Mouse (Mus musculus) ovary, postnatal 14 days (tissue): ENCODE data around the gene Cplx3.

Source experiments
- DNase-seq: peaks from one replicate; pipeline ENCODE4 v3.0.0; 2022; ENCODE audit warnings: low spot score

Cplx3 gene

DNA sequence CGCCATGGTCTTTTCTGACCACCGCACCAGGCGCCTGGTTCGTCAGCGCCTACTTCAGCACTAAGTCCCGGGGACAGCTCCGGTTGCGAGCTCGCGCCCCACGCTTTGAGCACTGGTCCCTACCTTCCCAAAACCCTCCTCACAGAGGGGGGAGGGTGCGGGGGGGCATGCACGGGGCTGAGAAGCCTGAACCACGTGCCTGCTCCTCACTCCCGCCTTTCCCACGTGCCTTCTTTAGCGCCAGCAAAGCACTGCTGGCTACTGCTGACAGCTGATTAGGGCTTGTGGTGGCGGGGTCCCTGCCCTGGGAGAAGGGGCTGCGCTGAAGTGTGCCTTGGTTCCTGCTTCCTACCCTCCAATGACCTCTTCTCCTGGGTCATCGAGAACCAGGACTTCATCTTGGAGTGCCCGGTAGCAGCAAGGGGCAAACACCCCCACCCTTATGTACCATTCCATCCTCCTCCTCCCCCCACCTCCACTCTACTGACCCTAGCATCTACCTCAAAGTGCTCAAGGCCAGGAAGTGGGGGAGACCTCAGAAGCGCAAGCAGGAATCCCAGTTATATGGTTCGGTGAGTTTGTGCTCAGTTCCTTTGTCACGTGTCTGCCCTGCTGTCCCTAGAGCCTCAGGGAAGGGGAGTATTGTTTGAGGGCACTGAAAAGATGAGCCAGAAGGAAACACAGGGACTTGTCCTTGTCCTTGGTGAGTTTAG is at the start of gene Cplx3:
Cplx3 (minus strand) TSS at position 143 of the 713 bp plus-strand sequence.
- DNase-seq = peak; percentile 58

DNA sequence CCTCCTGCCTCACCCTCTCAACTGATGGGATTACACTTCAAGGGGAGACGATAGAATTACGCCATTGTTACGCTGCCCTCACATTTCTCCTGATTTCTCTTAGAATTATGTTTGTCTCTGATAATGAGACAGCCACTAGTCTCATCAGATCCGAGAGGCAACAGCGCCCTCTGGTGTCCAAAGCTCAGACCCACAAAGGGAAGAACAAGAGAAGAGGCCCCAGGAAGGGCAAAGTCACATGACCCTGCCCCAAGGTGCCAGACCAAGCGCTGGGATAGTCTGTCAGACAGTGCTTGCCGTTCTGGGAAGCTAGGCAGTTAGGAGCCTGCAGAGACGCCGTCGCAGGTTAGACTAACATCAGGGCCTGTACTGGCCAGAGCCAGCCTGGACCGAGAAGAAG is 49.7 kb upstream of the Cplx3 start:
- peak; percentile 96 for DNase-seq

DNA sequence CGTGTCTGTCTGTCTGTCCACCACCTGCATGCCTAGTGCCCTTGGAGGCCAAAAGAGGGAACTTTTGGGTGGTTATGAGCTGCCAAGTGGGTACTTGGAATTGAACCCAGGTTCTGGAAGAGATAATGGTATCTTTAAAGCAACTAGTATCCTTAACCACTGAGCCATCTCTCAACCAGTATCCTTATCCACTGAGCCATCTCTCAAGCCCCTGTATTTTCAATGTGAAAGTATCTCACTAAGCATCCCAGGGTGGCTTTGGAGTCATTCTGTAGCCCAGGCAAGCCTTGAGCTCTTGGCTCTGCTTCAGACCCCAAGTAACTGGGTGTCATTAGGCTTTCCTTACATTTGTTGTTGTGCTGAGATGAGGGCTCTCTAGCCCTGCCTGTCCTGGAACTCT is 48.9 kb upstream of the Cplx3 start:
- DNase-seq = no peak

DNA sequence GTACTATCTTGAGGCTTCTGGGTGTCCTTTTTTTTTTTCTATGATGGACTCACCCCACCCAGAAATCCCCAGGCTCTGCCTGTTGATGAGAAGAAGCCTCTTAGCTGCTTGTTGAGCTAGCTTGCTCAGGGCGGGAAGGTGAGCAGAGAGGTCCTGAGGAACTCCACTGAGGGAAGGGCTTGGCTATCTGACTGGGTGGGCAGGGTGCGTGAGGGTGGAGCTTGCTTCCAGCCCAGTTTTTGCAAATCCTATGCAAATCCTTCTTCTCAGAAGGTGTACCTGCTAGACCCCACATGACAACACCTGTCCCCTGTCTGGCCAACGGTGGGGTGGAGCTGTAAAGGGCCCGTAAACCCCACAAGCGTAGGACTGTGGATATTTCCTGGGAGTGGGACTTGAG is 47.2 kb upstream of the Cplx3 start, which contains the start of gene Csk:
Csk (minus strand) TSS at position 349 of the 400 bp plus-strand sequence.
- DNase-seq = no peak

DNA sequence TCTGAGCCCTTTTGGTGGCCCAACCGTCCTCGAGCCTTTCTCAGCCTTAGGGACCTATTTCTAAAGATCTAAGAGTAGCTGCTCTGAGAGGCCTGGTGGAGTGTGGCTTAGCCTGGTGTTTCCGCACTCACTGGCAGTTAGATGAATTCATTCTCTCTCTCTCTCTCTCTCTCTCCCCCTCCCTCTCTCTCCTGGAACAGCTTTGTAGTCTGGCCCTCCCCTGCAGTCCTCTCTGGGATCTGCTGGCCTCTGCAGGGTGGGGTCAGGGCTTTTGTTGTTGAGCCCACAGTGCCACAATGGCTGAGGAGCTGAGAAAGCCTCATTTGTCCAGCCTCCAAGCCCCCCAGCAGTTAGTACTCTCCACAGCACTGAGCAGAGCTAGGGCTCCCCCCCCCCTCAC is 46.8 kb upstream of the Cplx3 start:
- DNase-seq = no peak

DNA sequence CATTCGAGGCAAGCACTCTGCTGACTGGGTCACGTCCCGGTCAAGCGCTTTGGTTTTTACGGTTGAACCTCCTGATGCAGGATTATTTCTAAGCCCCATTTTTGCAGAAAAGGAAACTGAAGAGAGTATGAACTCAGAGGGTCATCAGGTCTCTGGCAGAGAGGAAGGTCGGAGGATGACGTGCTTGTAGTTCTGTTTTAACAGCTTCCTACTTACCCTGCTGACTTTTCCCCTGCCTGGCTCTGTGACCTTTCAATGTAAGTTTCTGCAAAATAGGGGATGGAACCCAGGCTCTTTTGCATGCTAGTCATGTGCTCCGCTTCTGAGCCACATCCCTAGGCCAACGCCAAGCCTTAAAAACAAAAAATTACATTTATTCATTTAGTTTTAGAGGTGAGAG is 46.3 kb upstream of the Cplx3 start:
- DNase-seq = no peak

DNA sequence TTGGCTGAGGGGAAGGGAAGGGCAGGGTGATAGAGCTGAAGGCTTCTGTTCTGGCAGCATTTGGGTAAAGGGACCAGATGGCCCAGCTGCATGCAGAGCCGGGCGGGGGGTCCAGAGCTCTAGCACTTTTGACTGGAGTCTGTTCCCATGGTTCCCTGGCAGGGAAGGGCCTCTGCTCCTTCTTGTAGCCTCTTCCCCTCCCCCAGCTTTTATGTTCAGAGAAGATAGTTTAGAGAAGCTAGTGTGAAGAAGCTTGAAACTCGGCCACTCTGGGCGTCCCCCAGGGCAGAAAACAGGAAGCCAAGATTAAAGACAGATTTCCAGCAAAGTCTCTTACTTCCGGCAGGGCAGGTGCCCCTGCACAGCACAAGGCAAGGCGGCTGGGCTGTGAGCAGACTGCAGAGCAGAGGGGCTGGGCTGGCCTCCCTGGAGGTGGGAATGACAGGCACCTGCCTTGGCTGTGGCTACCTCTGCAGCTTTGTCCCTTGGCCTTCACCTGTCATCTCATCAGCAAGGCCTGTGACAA is 44.8 kb upstream of the Cplx3 start:
- DNase-seq = no peak

DNA sequence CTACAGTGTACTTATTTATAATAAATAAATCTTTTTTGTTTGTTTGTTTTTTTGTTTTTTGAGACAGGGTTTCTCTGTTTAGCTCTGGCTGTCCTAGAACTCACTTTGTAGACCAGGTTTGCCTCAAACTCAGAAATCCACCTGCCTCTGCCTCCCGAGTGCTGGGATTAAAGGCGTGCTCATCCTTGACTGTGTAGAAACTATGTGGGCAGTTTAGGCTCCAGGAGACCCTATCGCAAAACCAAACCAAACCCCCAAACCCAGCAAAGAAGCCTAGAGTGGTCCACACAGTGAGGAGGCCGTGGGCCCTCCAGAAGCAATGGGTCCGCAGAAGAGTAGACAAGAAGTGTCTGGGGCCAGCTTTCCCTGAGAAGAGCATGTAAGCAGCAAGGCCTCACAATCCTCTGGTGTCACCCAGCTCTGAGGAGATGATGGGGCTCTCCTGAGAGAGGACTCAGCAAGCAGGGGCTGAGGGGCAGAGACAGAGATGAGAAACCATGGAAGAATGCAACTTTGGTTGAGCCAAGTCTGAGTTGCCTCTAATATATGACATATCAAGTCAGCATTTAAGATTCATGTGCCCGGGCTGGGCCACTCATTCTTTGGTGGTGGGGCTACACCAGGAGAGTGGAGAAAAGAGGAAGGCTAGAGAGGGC is 44.2 kb upstream of the Cplx3 start:
- no peak for DNase-seq

DNA sequence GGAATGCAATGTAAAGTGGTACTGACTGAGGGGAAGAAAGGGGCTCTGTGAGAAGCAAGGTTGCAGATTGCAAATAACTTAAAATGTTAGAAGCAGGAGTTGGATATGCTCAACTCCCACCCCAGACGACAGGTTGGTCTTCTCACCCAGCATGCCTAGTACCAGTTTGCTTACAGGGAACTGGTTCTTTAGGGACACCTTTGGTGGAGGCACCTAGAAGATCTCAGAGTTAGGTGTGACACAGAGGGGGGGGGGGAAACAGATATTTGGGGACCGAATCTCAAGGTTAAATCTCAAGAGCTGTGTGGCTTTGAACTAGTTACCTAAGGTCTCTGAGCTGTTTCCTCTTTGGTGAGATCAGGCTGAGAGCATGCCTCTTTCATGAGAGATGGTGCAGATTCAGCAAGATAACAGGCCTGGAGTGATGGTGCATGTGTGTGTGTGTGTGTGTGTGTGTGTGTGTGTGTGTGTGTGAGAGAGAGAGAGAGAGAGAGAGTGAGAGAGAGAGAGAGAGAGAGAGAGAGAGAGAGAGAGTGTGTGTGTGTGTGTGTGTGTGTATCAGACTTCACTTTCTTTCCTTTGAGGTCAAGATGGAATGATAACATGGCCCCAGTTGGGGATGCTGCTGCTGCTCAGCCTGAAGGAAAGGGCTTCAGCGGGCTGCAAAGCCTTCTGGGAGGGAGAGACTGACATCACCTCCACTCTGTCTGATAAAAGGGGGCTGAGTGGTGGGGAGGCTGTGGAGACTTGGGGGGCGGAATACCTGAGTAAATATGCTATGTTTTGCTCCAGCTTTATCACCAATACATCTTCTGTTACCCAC is 41.4 kb upstream of the Cplx3 start:
- DNase-seq = no peak

DNA sequence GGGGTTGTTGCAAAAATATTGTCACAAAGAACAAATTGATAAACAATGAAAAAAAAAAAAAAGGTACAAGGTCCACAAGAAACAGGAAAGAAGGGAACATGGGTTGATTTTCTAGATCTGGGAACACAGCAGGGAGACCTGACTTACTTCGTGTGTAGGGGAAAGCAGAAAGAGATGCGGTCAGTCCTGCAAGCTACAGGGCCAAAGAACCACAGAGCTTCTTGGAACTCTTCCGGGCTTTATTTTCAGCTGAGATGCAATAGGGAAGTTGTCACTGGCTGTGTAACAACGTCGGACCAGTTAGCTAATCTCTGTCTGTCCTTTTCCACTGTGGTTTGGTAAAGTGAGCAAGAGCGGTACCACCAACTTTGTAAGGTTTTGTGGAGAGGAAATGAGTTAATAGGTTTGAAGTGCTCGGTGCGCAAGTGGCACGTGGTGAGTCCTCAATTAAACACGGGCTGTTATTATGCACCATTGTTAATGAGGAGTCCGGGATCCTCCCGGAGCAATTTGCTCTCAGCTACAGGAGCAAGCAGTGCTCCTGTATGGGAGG is 40.5 kb upstream of the Cplx3 start:
- no peak for DNase-seq

DNA sequence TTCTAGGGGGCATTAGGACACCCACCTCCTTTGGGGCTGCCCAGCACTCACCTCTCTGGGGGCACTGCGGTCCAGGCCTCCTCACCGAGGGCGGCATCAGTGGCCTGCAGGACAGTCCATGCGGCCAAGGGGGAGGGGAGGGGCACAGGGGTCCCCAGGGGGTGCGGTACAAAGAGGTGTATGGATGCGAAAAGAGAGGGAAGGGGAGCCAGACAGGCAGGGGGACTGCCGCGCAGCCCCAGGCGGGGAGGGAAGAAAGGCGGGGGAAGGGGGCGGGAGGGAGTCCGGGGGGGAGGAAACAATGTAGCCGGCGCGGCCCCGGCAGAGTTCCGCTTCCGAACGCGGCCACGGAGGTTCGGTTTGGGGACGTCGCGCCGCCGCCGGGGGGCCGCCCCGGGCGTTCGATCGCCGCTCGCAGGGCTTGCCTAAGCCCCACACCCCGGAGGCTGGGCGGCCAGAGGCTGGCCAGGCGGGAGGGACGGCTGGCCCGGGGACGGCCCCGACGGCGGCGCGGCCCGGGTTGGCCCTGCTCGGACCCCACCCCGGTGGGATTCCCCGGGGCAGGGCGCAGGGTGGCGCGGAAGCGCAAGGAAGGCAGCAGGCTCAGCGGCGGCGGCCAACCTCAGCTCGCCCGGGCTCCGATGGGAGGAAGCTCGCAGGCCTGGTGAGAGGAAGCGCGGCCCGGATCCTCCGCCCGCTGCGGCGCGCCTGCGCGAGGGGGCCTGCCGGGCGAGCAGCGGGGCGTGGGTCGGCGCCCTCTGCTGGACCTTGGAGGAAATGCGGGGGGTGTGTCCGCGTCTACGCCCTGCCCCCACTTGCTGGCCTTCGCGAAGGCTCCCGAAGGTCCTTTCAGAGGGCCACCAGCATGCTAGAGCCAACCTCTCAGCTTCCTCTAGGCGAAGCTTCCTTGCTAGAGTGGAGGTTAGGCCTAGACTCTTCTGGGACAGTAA is 39.1 kb upstream of the Cplx3 start:
- peak; percentile 97 for DNase-seq

DNA sequence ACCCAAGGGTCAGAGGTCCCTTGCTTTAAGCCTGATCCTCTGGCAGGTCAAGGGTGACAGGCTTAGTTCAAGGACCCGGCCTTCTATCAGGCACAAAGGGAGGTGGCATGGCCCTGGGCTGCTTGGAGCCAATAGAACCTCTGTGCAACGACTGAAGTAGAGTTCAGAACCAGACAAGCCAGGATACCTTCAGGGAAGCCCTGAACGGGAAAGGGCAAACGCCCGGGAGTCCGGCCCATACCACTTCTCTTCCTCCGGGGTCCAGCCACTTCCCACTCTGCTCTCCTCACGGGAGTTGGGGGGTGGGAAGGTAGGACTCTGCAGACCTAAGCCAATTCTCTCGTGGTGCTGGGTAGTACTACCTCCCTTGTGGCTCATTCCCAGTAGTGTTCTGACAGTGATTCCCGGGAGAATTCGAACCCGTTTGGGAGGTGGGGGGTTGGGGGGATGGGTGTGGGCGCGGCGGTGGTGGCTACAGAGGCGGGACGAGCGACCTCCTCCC is 38.4 kb upstream of the Cplx3 start:
- DNase-seq = no peak

DNA sequence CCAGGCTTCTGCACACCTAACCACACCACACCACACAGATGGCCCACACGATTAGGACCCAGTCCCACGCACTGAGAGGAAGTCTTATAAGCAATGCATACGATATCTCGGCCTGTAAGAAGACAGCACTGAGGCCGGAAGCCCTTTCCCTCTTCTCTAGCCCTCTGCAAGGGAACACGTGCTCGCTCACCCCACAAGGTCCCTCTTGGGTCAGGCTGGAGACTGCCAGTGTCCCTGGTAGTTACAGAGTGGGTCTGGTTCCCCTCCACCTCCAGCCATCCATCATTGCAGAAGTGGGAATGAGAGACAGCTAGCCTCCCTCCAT is 37.7 kb upstream of the Cplx3 start:
- DNase-seq = no peak

DNA sequence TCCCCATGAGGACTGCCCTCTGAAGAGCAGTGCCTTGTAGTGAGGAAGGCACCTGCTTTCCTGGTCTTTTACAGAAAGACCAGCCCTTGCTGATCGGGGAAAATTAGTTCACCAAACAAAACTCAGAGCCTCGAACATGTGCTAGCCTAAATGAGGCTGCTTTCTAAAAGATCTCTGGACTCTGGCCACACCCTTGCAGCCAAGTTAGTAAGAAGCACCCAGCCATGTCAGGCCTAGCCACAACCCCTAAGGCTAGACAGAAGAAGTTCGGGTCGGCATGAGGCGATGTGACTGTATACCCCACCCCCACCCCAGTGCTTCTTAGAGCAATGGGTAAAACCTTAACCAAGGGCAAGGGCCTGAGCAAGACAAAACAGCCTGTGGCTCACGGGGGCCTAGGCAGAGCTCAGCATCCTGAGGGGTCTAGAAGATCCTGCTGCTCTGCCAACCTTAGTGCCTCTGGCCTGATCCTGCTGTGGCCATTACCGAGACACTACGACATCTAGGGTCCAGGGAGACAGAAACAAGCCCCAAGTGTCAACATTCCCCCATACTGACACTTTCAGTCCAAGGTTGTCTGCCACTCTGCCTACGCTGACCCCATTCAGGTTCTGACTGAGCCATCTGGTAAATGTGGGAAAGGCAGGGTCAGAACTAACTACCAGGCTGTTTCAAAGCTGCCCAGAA is 37.2 kb upstream of the Cplx3 start:
- DNase-seq = no peak

DNA sequence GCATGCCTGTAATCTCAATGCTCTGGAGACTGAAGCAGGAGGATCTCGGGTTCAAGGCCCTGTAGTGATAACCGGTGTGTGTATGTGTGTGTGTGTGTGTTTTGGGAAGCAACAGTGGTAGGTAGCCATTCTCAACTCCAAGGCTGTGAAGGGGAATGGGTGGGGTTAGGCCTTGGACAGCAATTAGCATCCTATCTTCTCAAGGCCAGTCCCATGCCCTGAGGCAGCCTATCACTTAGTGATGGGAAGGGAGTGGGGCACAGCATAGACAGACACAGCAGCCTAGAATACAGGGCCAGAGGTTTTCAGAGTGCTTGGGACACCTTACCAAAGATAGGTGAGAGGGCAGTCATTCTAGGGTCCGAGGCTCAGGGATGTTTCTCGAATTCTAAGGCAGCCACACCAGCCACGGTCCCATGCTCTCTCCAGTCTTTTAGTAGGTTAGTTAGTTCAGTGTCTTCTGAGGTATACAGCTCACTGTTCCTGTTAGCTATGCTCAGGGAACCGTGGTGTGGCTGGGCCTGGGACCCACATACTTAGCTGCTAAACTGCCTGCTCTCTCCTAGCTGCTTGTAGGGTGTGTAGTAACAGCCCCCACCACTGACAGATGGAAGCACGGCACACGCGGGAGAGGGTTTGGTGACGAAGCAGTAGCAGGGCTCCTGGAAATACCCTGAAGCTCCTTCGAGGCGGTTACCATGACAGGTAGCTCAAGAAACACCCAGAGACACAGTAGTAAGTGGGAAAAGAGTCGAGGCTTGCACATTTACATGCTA is 35.9 kb upstream of the Cplx3 start:
- DNase-seq = no peak

DNA sequence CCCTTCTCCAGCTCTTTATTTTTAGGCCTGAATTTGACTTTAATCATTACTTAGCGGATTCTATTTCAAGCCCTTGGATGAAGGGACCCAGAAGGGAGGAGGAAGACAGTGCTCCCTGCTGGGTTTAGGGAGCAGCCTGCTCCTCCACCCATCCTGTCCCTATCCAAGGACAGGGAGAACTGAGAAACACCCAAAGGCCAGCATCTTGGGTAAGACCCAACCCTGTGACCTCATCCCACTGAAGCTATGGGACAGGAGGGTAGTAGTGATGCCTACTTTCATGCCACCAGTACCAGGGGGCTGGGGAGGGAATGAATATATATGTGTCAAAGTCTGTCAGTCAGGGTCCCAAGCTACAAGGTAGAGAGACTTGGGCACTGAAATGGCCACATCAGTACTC is 34.9 kb upstream of the Cplx3 start:
- DNase-seq = no peak

DNA sequence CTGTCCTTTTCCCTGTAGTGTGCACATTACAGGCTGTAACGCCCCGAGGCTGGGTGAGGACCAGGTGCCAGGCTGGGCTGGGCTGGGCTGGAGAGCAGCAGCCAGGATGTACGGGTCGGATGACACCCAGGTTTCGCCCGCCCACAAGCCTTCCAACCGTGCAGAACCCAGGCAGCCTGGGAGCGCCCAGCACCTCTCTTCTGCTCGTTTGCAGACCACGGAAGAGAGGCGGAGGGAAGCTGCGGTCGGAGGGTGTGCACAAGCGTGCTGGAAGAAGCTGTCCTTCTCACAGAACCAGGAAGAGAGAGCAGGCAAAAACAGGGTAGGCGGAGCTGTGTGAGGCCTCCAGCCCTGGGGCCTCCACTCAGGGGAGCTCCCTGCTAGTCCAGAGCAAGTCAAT is 34.3 kb upstream of the Cplx3 start:
- no peak for DNase-seq

DNA sequence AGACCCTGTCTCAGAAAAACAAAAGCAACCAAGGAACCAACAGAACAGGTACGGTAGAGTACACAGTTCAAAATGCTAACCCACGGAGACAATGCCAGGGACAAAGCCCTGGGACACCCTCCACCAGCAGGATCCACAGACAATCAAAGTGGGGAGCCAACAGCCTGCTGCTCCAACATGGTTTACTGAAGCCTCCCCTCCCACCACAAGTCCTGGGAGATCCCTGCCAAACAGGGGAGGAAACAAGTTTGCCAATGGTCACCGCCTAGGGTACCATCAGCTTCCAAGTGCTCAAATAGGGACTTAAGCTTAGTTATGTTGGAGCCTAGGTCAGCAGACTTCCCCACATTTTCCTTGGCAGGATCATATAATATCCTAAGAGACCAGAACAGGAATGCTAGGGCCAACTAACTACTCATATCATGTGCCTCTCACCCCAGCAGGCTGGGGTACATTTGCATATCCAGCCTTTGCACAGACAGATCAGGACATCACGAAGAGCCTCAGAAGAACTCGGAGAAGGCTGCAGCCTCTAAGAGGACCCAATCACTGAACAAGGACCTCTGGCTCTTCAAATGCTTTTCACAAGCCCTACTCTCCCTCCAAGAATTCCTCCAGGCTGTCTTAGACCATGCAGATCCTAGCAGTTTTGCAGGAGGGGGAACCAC is 33.7 kb upstream of the Cplx3 start:
- no peak for DNase-seq
